Mouse (Mus musculus) intestine, embryonic 15.5 days (tissue): ENCODE results near the gene Trmt61a. TPM values are rescaled to one million over a fixed set of nuclear protein-coding genes. Genes with fewer than 3 reads are reported as not detected.

Experiments used
- ATAC-seq: fragments of 200-750 bp; cut with Nextera tagmentation; 2 replicates; pipeline ENCODE4 v1.8.0; 2017; ENCODE audit warnings: moderate TSS enrichment, moderate library complexity
- H3K27ac ChIP-seq: fragments of 300-500 bp; sonication (generic); 2 replicates; pipeline ENCODE4 v1.5.1; 2015; ENCODE audit warnings: mild to moderate bottlenecking, inconsistent platforms
- H3K27me3 ChIP-seq: fragments of 300-500 bp; sonication (generic); replicated peaks from 2 replicates; pipeline ENCODE4 v1.6.1; 2015; ENCODE audit warnings: inconsistent platforms
- H3K36me3 ChIP-seq: fragments of 300-500 bp; sonication (generic); 2 replicates; pipeline ENCODE4 v1.6.1; 2015; ENCODE audit warnings: inconsistent platforms
- H3K4me1 ChIP-seq: fragments of 300-500 bp; sonication (generic); replicated peaks from 2 replicates; pipeline ENCODE4 v1.6.1; 2015; ENCODE audit warnings: inconsistent platforms
- H3K4me2 ChIP-seq: fragments of 300-500 bp; sonication (generic); replicated peaks from 2 replicates; pipeline ENCODE4 v1.6.1; 2015; ENCODE audit warnings: mild to moderate bottlenecking, inconsistent platforms
- H3K4me3 ChIP-seq: fragments of 300-500 bp; sonication (generic); replicated peaks from 2 replicates; pipeline ENCODE4 v1.5.1; 2015; ENCODE audit warnings: inconsistent platforms
- H3K9ac ChIP-seq: fragments of 300-500 bp; sonication (generic); 2 replicates; pipeline ENCODE4 v1.6.1; 2015; ENCODE audit warnings: inconsistent platforms
- H3K9me3 ChIP-seq: fragments of 300-500 bp; sonication (generic); 2 replicates; pipeline ENCODE4 v1.6.1; 2016; ENCODE audit warnings: inconsistent platforms
- WGBS: fragments of 180-500 bp; shearing (Covaris S2); methylation state at CpG from one replicate; pipeline ENCODE4 v1.1.7; 2015; 5-methylcytosine and 5-hydroxymethylcytosine counted together
- polyA plus RNA-seq: library from polyadenylated mRNA; unstranded; fragments of >200 nt; fragmentation: Nextera tagmentation; extraction: Ambion mirVana; gene quantifications from 2 replicates; pipeline ENCODE4 v1.2.1, GENCODE M21; 2015

Trmt61a gene
- polyA plus RNA-seq, 1 experiment from 2014 or later: 12.6 TPM

GRCm38 (mm10) chr12:111675797-111676580, 1.9 kb upstream of the Trmt61a start:
- 55% methylated on average over 6 of the region's 6 CpGs for WGBS
- peak overlapping the region; percentile 97 for H3K27ac ChIP-seq

GRCm38 (mm10) chr12:111677421-111677820, 484 bp upstream of the Trmt61a start:
- peak overlapping the region; percentile 97 for H3K27ac ChIP-seq
- 0 out of 2 replicates have a peak, but pooled peaks cover 12% of the 10 kb centered on the region for H3K27me3 ChIP-seq
- ATAC-seq: peak; percentile 26
- H3K4me3 ChIP-seq: peak overlapping the region; percentile 66
- 14% methylated on average over 5 of the region's 5 CpGs for WGBS
- no peaks in the 10 kb centered on the region; the same call in 1 of the 2 replicates for H3K36me3 ChIP-seq
- H3K4me2 ChIP-seq: peak overlapping the region; percentile 79
- H3K9ac ChIP-seq: peak overlapping the region; percentile 57
- no peaks in the 10 kb centered on the region for H3K9me3 ChIP-seq
- peaks cover 55% of the 10 kb centered on the region for H3K4me1 ChIP-seq

More at GRCm38 (mm10) chr12:111675797-111676580, 1.9 kb upstream of the Trmt61a start:
- ATAC-seq: peak; percentile 60
- H3K4me2 ChIP-seq: 0 out of 2 replicates have a peak overlapping the region, but pooled peaks have one; percentile 12
- no peaks in the 10 kb centered on the region for H3K9me3 ChIP-seq
- H3K9ac ChIP-seq: no peak overlapping the region
- H3K27me3 ChIP-seq: 0 out of 2 replicates have a peak, but pooled peaks cover 12% of the 10 kb centered on the region
- H3K4me3 ChIP-seq: no peak overlapping the region
- peaks cover 57% of the 10 kb centered on the region for H3K4me1 ChIP-seq
- no peaks in the 10 kb centered on the region; the same call in 1 of the 2 replicates for H3K36me3 ChIP-seq

- peak overlapping the region; percentile 66 for H3K4me3 ChIP-seq
- no peaks in the 10 kb centered on the region for H3K9me3 ChIP-seq
- no peak for ATAC-seq
- H3K9ac ChIP-seq: peak overlapping the region; percentile 57
- H3K36me3 ChIP-seq: no peaks in the 10 kb centered on the region; the same call in 1 of the 2 replicates
- peaks cover 55% of the 10 kb centered on the region for H3K4me1 ChIP-seq
- 0 out of 2 replicates have a peak, but pooled peaks cover 3% of the 10 kb centered on the region for H3K27me3 ChIP-seq
- H3K4me2 ChIP-seq: peak overlapping the region; percentile 79
- WGBS: 5% methylated on average over 13 of the region's 13 CpGs
- 0 out of 2 replicates have a peak overlapping the region, but pooled peaks have one; percentile 11 for H3K27ac ChIP-seq
These were observed 697 bp downstream of the Trmt61a start for GRCm38 (mm10) chr12:111678670-111678933.

GRCm38 (mm10) chr12:111678997-111679396, 1.1 kb downstream of the Trmt61a start:
- H3K9ac ChIP-seq: peak overlapping the region; percentile 57
- WGBS: 37% methylated on average over 7 of the region's 7 CpGs
- ATAC-seq: no peak
- 0 out of 2 replicates have a peak overlapping the region, but pooled peaks have one; percentile 11 for H3K27ac ChIP-seq
- no peaks in the 10 kb centered on the region for H3K9me3 ChIP-seq
- H3K36me3 ChIP-seq: no peaks in the 10 kb centered on the region; the same call in 1 of the 2 replicates
- H3K4me2 ChIP-seq: peak overlapping the region; percentile 79
- H3K4me3 ChIP-seq: peak overlapping the region; percentile 66
- 0 out of 2 replicates have a peak, but pooled peaks cover under 1% of the 10 kb centered on the region for H3K27me3 ChIP-seq
- peaks cover 55% of the 10 kb centered on the region for H3K4me1 ChIP-seq

GRCm38 (mm10) chr12:111680661-111681060, 2.8 kb downstream of the Trmt61a start:
- no peak for ATAC-seq
- H3K9me3 ChIP-seq: no peaks in the 10 kb centered on the region

GRCm38 (mm10) chr12:111681305-111681704, 3.4 kb downstream of the Trmt61a start:
- Histone ChIP-seq H3K9me3 (no peaks in the 10 kb centered on the region), H3K4me1 (peaks cover 46% of the 10 kb centered on the region), H3K27ac (peak overlapping the region; percentile 71), H3K27me3 (no peaks in the 10 kb centered on the region), H3K36me3 (no peaks in the 10 kb centered on the region; the same call in 1 of the 2 replicates), H3K4me2 (0 out of 2 replicates have a peak overlapping the region, but pooled peaks have one; percentile 4), H3K9ac (no peak overlapping the region), H3K4me3 (no peak overlapping the region)
- ATAC-seq: no peak
- WGBS: 65% methylated on average over 8 of the region's 8 CpGs

More at GRCm38 (mm10) chr12:111680661-111681060, 2.8 kb downstream of the Trmt61a start:
- Histone ChIP-seq H3K9ac (no peak overlapping the region), H3K27me3 (no peaks in the 10 kb centered on the region), H3K4me1 (peaks cover 49% of the 10 kb centered on the region), H3K36me3 (no peaks in the 10 kb centered on the region; the same call in 1 of the 2 replicates), H3K4me2 (no peak overlapping the region), H3K4me3 (no peak overlapping the region), H3K27ac (peak overlapping the region; percentile 71)
- WGBS: 92% methylated on average over 13 of the region's 13 CpGs

- Histone ChIP-seq H3K27me3 (no peaks in the 10 kb centered on the region), H3K4me1 (peaks cover 42% of the 10 kb centered on the region), H3K27ac (peak overlapping the region; percentile 71), H3K36me3 (no peaks in the 10 kb centered on the region; the same call in 1 of the 2 replicates), H3K4me3 (no peak overlapping the region), H3K4me2 (no peak overlapping the region), H3K9me3 (no peaks in the 10 kb centered on the region), H3K9ac (no peak overlapping the region)
- 61% methylated on average over 5 of the region's 5 CpGs for WGBS
- ATAC-seq: no peak
These were observed 4.1 kb downstream of the Trmt61a start for GRCm38 (mm10) chr12:111682003-111682402.

DNA sequence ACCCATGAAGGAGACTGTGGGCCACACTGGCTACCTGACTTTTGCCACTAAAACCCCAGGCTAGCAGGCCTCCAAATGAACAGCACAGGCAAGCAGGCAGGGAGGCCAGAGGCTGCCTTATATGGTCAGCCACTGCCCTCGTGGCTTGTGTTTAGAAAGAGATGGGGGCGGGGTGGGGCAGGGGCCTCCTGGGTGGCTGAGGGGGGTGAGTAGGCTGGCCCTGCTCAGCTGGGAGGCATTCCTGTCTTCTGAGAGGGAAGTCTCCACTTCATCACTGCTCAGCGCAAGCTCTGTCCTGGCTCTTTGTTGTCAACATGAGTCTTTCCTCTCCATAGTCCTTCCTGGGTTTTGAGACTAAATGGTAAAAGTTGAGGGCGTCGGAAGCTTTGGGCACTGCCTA, 4.9 kb downstream of the Trmt61a start:
- peak; percentile 27 for ATAC-seq
- peak overlapping the region; percentile 3; the same call in 1 of the 2 replicates for H3K9ac ChIP-seq
- H3K9me3 ChIP-seq: no peaks in the 10 kb centered on the region
- WGBS: 40% methylated on average over 5 of the region's 5 CpGs
- H3K4me1 ChIP-seq: peaks cover 44% of the 10 kb centered on the region
- H3K4me3 ChIP-seq: no peak overlapping the region
- H3K27me3 ChIP-seq: no peaks in the 10 kb centered on the region
- no peaks in the 10 kb centered on the region; the same call in 1 of the 2 replicates for H3K36me3 ChIP-seq
- peak overlapping the region; percentile 71 for H3K27ac ChIP-seq
- H3K4me2 ChIP-seq: no peak overlapping the region

- H3K27me3 ChIP-seq: no peaks in the 10 kb centered on the region
- no peak overlapping the region for H3K9ac ChIP-seq
- H3K4me1 ChIP-seq: peaks cover 41% of the 10 kb centered on the region
- no peaks in the 10 kb centered on the region for H3K9me3 ChIP-seq
- peak overlapping the region; percentile 67; the same call in 1 of the 2 replicates for H3K27ac ChIP-seq
- ATAC-seq: no peak
- no peak overlapping the region for H3K4me3 ChIP-seq
- H3K4me2 ChIP-seq: no peak overlapping the region
- no peaks in the 10 kb centered on the region for H3K36me3 ChIP-seq
- 79% methylated on average over 4 of the region's 4 CpGs for WGBS
These were observed 8.5 kb downstream of the Trmt61a start for GRCm38 (mm10) chr12:111686390-111686789.

- WGBS: 32% methylated on average over 14 of the region's 14 CpGs
- no peak overlapping the region for H3K4me3 ChIP-seq
- peaks cover 46% of the 10 kb centered on the region for H3K4me1 ChIP-seq
- H3K27ac ChIP-seq: peak overlapping the region; percentile 67
- H3K36me3 ChIP-seq: no peaks in the 10 kb centered on the region
- no peaks in the 10 kb centered on the region for H3K27me3 ChIP-seq
- ATAC-seq: peak; percentile 64
- H3K9me3 ChIP-seq: no peaks in the 10 kb centered on the region
- no peak overlapping the region for H3K9ac ChIP-seq
- 0 out of 2 replicates have a peak overlapping the region, but pooled peaks have one; percentile 11 for H3K4me2 ChIP-seq
These were observed 9.6 kb downstream of the Trmt61a start for GRCm38 (mm10) chr12:111687350-111688068.

DNA sequence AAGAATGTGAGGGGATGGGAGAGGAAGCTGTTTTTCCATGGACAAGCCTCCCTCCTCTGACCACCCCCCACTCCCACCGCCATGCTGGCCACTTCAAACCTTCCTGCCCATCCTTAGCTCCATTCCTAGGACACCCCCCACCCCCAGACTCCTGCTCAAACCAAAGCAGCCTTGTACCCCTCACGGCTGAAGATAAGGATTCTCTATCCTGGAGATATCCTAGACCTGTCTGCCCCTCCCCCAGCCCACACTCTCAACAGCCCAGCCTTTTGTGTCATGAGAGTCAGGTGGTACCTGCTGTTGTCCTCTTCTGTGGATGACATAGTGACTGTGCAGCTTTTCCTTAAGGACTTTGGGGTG, 10.1 kb downstream of the Trmt61a start:
- H3K4me2 ChIP-seq: no peak overlapping the region
- H3K27me3 ChIP-seq: no peaks in the 10 kb centered on the region
- H3K4me1 ChIP-seq: peaks cover 48% of the 10 kb centered on the region
- no peaks in the 10 kb centered on the region for H3K9me3 ChIP-seq
- WGBS: 39% methylated on average over 2 of the region's 2 CpGs
- H3K27ac ChIP-seq: peak overlapping the region; percentile 67; the same call in 1 of the 2 replicates
- no peak for ATAC-seq
- no peak overlapping the region for H3K9ac ChIP-seq
- no peaks in the 10 kb centered on the region for H3K36me3 ChIP-seq
- no peak overlapping the region for H3K4me3 ChIP-seq

GRCm38 (mm10) chr12:111689426-111689825, 11.5 kb downstream of the Trmt61a start:
- Histone ChIP-seq H3K27me3 (no peaks in the 10 kb centered on the region), H3K4me1 (peaks cover 60% of the 10 kb centered on the region), H3K9ac (no peak overlapping the region), H3K9me3 (no peaks in the 10 kb centered on the region), H3K27ac (no peak overlapping the region), H3K4me3 (no peak overlapping the region), H3K36me3 (no peaks in the 10 kb centered on the region), H3K4me2 (no peak overlapping the region)
- WGBS: 68% methylated on average over 11 of the region's 11 CpGs
- ATAC-seq: no peak
